ENCODE assay signal across 27 mouse cellular contexts in the genomic region with DNA sequence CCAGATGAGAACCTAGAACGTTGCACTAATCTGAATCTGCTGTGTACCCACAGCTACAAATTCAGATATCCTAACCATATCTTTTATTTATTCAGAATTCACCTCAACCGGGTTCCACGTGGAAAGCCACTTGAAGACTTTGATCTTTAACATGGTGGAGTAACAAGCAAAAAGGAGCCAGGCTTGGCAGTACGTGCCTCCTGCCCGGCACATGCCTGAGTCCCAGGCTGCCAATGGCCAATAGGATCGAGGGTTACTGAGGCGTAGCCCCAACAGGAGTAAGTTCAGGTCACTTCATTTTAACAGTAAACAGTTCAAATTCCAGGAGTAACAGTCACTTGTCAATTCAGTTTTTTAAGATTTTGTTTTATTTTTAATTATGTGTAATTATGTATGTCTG. TPM values are rescaled to one million over a fixed set of nuclear protein-coding genes. Genes with fewer than 3 reads are reported as not detected.
DNase-seq lines count a peak whose midpoint lies in the region; ATAC-seq and TF ChIP-seq lines count a peak whose summit lies in the region.
"Had no signal": no experiment of that assay in that cellular context is flagged by ENCODE, and none has a peak within 500 bp of the region (broad histone marks: within the 10 kb centered on the region; RNA-seq: fewer than 3 reads in every experiment).

No protein-coding gene starts in this region.

- H3K27ac ChIP-seq in kidney, embryonic 14.5 days (ENCODE audit: low read depth, low read length): no peak overlapping the region
- H3K27ac ChIP-seq in liver, postnatal 0 days (ENCODE audit: low read depth): peak overlapping the region; percentile 70
- H3K27ac ChIP-seq: embryonic facial prominence, embryonic 10.5 days; forebrain, embryonic 12.5 days; heart, embryonic 10.5 days; intestine, embryonic 15.5 days; left cerebral cortex, adult 2 months; limb, embryonic 15.5 days had no signal

- no peak for TF ChIP-seq CTCF in liver, postnatal 0 days (IDR thresholded peaks at IDR 0.05; ENCODE audit: low read depth)

- no peak for ATAC-seq in kidney, embryonic 14.5 days (ENCODE audit: low FRiP score, low TSS enrichment)
- peak; percentile 21; the same call in 1 of the 2 replicates for ATAC-seq in liver, postnatal 0 days
- ATAC-seq: CD4-positive, CD25-positive, alpha-beta regulatory T cell, adult 4 months; hindbrain, embryonic 16.5 days; intestine, embryonic 15.5 days had no signal

- H3K4me1 ChIP-seq in kidney, embryonic 14.5 days (ENCODE audit: control insufficient read depth, insufficient read depth, low read length): no peaks in the 10 kb centered on the region; the same call in 1 of the 2 replicates
- H3K4me1 ChIP-seq in liver, postnatal 0 days (ENCODE audit: insufficient read depth): peaks cover 51% of the 10 kb centered on the region
- H3K4me1 ChIP-seq: embryonic facial prominence, embryonic 10.5 days; forebrain, embryonic 12.5 days; intestine, embryonic 15.5 days; limb, embryonic 15.5 days had no signal

- WGBS in kidney, embryonic 14.5 days: 86% methylated on average over 7 of the region's 7 CpGs
- WGBS in liver, postnatal 0 days (ENCODE audit: insufficient replicate concordance): 85% methylated on average over 7 of the region's 7 CpGs

- no peak overlapping the region for H3K4me3 ChIP-seq in kidney, embryonic 14.5 days (ENCODE audit: low read length)
- no peak overlapping the region for H3K4me3 ChIP-seq in liver, postnatal 0 days (ENCODE audit: low read depth, low read length)
- H3K4me3 ChIP-seq: embryonic facial prominence, embryonic 10.5 days; forebrain, embryonic 12.5 days; heart, embryonic 10.5 days; intestine, embryonic 15.5 days; left cerebral cortex, adult 2 months; limb, embryonic 15.5 days had no signal

- H3K36me3 ChIP-seq in kidney, embryonic 14.5 days (ENCODE audit: control insufficient read depth, insufficient read depth, low read length): peaks cover 15% of the 10 kb centered on the region; the same call in 1 of the 2 replicates
- H3K36me3 ChIP-seq in liver, postnatal 0 days (replicated peaks; ENCODE audit: insufficient read depth, low read length): peaks cover 45% of the 10 kb centered on the region

- no peak overlapping the region for H3K4me2 ChIP-seq in kidney, embryonic 14.5 days (replicated peaks; ENCODE audit: low read depth, low read length)
- no peak overlapping the region for H3K4me2 ChIP-seq in liver, postnatal 0 days (ENCODE audit: low read depth, low read length)
- H3K4me2 ChIP-seq: forebrain, embryonic 12.5 days; intestine, embryonic 15.5 days; limb, embryonic 15.5 days; midbrain, embryonic 11.5 days had no signal

- peak; percentile 62 for DNase-seq in kidney, adult 18-20 months
- peak; percentile 83 for DNase-seq in kidney, adult 9 months
- peak; percentile 74 to 85 for DNase-seq in kidney, postnatal 36 days
- DNase-seq in liver, postnatal 0 days: no peak
- DNase-seq in embryo, embryonic 11 days: no peak
- DNase-seq in layer of hippocampus, postnatal 25 days (ENCODE audit: extremely low spot score in 1 of 2, low spot score in 1 of 2): no peak
- DNase-seq in spleen, postnatal 10 days (ENCODE audit: low spot score in 2 of 2): no peak
- DNase-seq: adrenal gland, postnatal 14 days; cerebellum, adult 9-11 months; heart, postnatal 4 days; left cerebral cortex, postnatal 4 days; lung, postnatal 10 days; right cerebral cortex, adult 18-20 months; right cerebral cortex, postnatal 4 days had no signal

- 0 out of 2 replicates have a peak, but pooled peaks have one; percentile 53 for TF ChIP-seq EP300 in liver, postnatal 0 days (IDR thresholded peaks at IDR 0.05; ENCODE audit: low read depth)

- no peaks in the 10 kb centered on the region for H3K27me3 ChIP-seq in kidney, embryonic 14.5 days (ENCODE audit: control insufficient read depth, insufficient read depth, low read length)
- H3K27me3 ChIP-seq in liver, postnatal 0 days (ENCODE audit: insufficient read depth, low read length): no peaks in the 10 kb centered on the region
- H3K27me3 ChIP-seq: forebrain, embryonic 12.5 days; intestine, embryonic 15.5 days; limb, embryonic 15.5 days had no signal

- H3K9ac ChIP-seq in kidney, embryonic 14.5 days (ENCODE audit: low read depth, low read length): no peak overlapping the region
- no peak overlapping the region for H3K9ac ChIP-seq in liver, postnatal 0 days (replicated peaks)
- H3K9ac ChIP-seq: forebrain, embryonic 12.5 days; intestine, embryonic 15.5 days; limb, embryonic 15.5 days had no signal

- no peaks in the 10 kb centered on the region for H3K9me3 ChIP-seq in kidney, embryonic 14.5 days (ENCODE audit: control insufficient read depth, low read length)
- H3K9me3 ChIP-seq in liver, postnatal 0 days (ENCODE audit: low read length): no peaks in the 10 kb centered on the region
- H3K9me3 ChIP-seq: embryonic facial prominence, embryonic 10.5 days; forebrain, embryonic 12.5 days; heart, embryonic 10.5 days; intestine, embryonic 15.5 days; limb, embryonic 15.5 days had no signal

RNA-seq across cellular contexts. Expression of gene Ranbp10, which starts 22.4 kb away (rescaled TPM):
- polyA plus RNA-seq in kidney, embryonic 14.5 days (2014; fragmentation: Nextera tagmentation; extraction: Ambion mirVana): 13.6 and 14.9 TPM in 2 replicates
- 18.9 and 20.9 TPM in 2 replicates for polyA plus RNA-seq in liver, postnatal 0 days (2015; fragmentation: Nextera tagmentation; extraction: Ambion mirVana)
- total RNA-seq in layer of hippocampus, postnatal 25 days (2021): 10 to 100 TPM; 24.3 to 26.6 TPM

RNA-seq across cellular contexts. Expression of gene Tsnaxip1, which starts 22.7 kb away (rescaled TPM):
- 0.14 and 0.27 TPM in 2 replicates for polyA plus RNA-seq in kidney, embryonic 14.5 days (2014; fragmentation: Nextera tagmentation; extraction: Ambion mirVana)
- not detected in 2 replicates for polyA plus RNA-seq in liver, postnatal 0 days (2015; fragmentation: Nextera tagmentation; extraction: Ambion mirVana)
- total RNA-seq in layer of hippocampus, postnatal 25 days (2021): under 1 TPM; 0.15 to 0.31 TPM
- total RNA-seq: adrenal gland, postnatal 14 days; common myeloid progenitor, adult 5-6 weeks; gastrocnemius, adult 18-20 months; heart, postnatal 4 days; megakaryocyte progenitor cell, adult 5-6 weeks had no signal
- polyA plus RNA-seq: intestine, embryonic 15.5 days had no signal

RNA-seq across cellular contexts. Expression of gene Gfod2, which starts 46.3 kb away (rescaled TPM):
- 11.9 and 15.8 TPM in 2 replicates for polyA plus RNA-seq in kidney, embryonic 14.5 days (2014; fragmentation: Nextera tagmentation; extraction: Ambion mirVana)
- polyA plus RNA-seq in liver, postnatal 0 days (2015; fragmentation: Nextera tagmentation; extraction: Ambion mirVana): 2.4 and 2.9 TPM in 2 replicates
- 10 to 100 TPM; 19.2 to 23.1 TPM for total RNA-seq in layer of hippocampus, postnatal 25 days (2021)

RNA-seq across cellular contexts. Expression of gene Cenpt, which starts 48.3 kb away (rescaled TPM):
- polyA plus RNA-seq in kidney, embryonic 14.5 days (2014; fragmentation: Nextera tagmentation; extraction: Ambion mirVana): 31.1 and 41.0 TPM in 2 replicates
- polyA plus RNA-seq in liver, postnatal 0 days (2015; fragmentation: Nextera tagmentation; extraction: Ambion mirVana): 8.9 and 9.0 TPM in 2 replicates
- total RNA-seq in layer of hippocampus, postnatal 25 days (2021): 10 to 100 TPM; 13.4 to 15.4 TPM

RNA-seq across cellular contexts. Expression of gene Thap11, which starts 50.1 kb away (rescaled TPM):
- 57.2 and 65.0 TPM in 2 replicates for polyA plus RNA-seq in kidney, embryonic 14.5 days (2014; fragmentation: Nextera tagmentation; extraction: Ambion mirVana)
- polyA plus RNA-seq in liver, postnatal 0 days (2015; fragmentation: Nextera tagmentation; extraction: Ambion mirVana): 19.6 and 21.5 TPM in 2 replicates
- 10 to 100 TPM; 38.2 to 44.4 TPM for total RNA-seq in layer of hippocampus, postnatal 25 days (2021)

Comparison
In these comparisons a context has a peak if more than half of its experiments do, and no peak if none do; other contexts are left out.
1. DNase-seq: peak in kidney, adult 18-20 months (single experiment), kidney, adult 9 months (single experiment) and kidney, postnatal 36 days (2 of 2); none in liver, postnatal 0 days (single experiment), embryo, embryonic 11 days (single experiment), layer of hippocampus, postnatal 25 days (0 of 2) and spleen, postnatal 10 days (0 of 2).